Mouse (Mus musculus) telencephalon, adult 2 months (tissue): ENCODE results near the gene Stat2.
A peak's percentile ranks its signal among the peaks of the same experiment; 100 is the strongest.

Source experiments
- DNase-seq: peaks from one replicate; pipeline ENCODE4 v3.0.0-alpha.2; 2011; ENCODE audit warnings: low read depth, low spot score

Stat2 gene

GRCm38 (mm10) chr10:128270287-128270841 lies at the start of gene Stat2:
Gene Stat2 (plus strand): TSS chr10:128270559.
- peak; percentile 97 for DNase-seq

GRCm38 (mm10) chr10:128221533-128222286 lies 48.6 kb upstream of the Stat2 start:
- DNase-seq: no peak

- DNase-seq: no peak
Observed at GRCm38 (mm10) chr10:128225064-128225463, 45.3 kb upstream of the Stat2 start.

- no peak for DNase-seq
Observed at GRCm38 (mm10) chr10:128225538-128225937, 44.8 kb upstream of the Stat2 start, which contains the start of gene Mip. Gene Mip (plus strand): TSS chr10:128225838.

DNA sequence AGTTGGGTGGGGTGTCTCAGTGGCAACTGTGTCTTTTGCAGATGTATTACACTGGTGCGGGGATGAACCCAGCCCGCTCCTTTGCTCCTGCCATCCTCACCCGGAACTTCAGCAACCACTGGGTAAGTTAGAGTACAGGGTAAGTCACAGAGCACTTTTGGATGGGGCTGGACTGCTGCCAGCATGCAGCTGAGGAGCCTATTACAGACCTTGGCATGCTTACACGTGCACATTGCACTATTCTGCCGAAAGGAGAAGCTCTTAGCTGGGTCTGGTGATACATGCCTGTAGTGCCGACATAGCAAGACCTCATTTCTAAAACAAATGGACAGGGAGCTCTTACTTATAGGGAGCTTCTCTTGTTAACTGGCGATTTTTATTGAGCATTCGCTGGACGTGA lies 42.8 kb upstream of the Stat2 start:
- no peak for DNase-seq

GRCm38 (mm10) chr10:128228009-128228408 lies 42.4 kb upstream of the Stat2 start:
- no peak for DNase-seq

- DNase-seq: no peak
Observed at GRCm38 (mm10) chr10:128230582-128230981, 39.8 kb upstream of the Stat2 start.

- DNase-seq: no peak
Observed at GRCm38 (mm10) chr10:128231146-128231545, 39.2 kb upstream of the Stat2 start.

- DNase-seq: peak; percentile 79
Observed at GRCm38 (mm10) chr10:128231697-128232419, 38.5 kb upstream of the Stat2 start, which contains the start of gene Timeless. Gene Timeless (plus strand): TSS chr10:128232065.

DNA sequence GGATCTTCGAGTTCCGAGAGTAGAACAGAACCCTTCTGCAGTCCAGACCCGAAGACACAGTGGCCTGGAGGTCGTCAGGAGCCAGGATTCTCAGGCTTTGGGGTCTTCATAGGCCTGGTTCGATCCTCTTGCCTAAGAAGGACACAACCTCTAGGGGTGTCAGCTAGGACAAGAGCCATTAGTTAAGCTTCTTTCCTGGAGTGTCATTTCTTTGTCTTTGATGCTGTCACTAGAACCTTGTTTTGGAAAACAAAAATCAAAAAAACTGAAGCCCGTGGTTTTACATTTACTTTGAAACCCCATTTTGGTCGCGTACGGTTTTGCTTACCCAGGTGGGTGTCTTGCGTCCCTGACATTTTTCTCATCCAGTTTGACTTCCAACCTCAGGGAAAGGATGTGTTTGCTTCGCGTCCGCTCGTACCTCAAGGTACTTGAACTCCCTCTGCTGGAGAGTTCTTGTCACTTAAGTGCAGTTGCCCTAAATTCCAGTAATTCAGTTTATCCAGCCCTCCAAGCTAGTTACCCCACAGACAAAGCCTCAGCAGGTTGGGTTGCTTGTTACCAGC lies 37.9 kb upstream of the Stat2 start:
- peak; percentile 74 for DNase-seq

DNA sequence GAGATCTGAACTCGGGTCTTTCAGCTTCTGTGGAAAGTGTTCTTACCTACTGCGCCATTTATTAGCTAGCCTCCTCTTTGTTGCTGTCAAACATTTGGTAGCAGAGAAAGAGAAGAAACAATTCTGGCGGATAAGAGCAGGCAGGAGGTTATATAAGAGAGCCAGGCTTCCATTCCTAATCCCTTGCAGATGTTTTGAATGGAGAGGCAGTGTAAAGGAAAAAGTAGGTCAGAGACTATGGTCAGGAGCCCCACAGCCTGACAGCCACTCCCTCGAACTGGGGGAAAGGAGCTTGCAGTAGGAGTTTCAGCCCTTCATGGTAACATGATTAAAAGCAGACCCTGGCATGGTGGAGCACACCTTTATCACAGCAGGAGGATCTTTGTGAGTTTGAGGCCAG lies 34.0 kb upstream of the Stat2 start:
- no peak for DNase-seq

DNA sequence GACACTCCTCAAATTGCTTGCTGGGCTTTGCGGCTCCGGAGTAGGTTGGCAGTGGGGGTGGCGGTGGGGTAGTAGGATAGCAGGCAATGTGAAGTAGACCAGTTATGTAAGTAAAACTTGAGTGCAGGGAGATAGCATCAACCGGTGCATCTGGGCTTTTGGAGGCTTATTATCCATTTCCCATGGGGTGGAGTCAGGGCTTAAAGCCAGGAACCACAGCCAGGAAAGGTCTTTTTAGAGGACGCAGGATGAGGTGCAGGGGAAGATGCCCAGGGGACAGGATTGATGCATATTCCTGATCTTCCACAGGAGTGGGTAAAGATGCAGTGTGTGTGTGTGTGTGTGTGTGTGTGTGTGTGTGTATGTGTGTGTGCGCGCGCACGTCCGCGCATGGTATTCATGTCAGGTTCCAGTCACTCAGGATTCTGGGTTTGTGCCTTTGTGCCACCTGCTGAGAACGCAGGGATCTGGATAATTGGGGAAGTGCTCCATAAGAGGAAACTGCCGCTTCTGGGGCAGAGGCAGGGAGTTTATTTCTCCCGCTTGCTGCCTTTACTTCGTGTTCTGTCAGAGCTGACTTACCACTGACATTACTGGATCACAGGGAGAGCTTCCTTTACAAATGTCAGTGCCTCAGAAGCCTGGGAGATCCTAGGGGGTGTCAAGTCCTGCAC lies 32.4 kb upstream of the Stat2 start:
- DNase-seq: peak; percentile 26

DNA sequence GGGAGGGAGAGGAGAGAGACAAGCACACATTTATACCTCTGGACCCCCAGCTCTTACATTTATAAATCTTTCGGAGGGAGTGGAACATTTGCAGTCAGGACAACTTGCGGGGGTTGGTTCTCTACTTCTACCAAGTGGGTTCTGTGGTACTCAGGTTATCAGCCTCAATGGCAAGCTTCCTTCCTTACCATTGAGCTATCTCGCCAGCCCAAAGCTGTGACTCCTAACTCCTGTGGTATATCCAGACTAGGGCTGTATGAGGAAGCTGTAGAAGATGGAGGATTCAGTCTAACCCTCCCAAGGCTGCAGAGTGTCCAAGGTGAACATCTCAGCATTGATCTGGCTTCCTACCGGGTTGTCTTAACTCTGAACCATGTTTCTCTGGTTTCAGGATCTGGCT lies 31.2 kb upstream of the Stat2 start:
- no peak for DNase-seq

DNA sequence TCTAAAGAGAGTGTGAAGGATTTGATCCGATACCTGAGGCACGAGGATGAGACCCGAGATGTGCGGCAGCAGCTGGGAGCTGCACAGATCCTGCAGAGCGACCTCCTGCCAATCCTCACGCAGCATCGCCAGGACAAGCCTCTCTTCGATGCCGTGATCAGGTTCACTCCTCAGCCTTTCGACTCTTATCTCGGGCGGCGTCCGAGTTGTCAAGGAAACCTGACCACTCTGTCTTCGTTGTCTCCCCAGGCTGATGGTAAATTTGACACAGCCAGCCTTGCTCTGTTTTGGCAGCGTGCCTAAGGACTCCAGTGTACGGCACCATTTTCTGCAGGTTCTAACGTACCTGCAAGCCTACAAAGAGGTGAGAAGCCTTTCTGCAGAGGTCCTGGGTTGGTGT lies 30.2 kb upstream of the Stat2 start:
- DNase-seq: no peak

DNA sequence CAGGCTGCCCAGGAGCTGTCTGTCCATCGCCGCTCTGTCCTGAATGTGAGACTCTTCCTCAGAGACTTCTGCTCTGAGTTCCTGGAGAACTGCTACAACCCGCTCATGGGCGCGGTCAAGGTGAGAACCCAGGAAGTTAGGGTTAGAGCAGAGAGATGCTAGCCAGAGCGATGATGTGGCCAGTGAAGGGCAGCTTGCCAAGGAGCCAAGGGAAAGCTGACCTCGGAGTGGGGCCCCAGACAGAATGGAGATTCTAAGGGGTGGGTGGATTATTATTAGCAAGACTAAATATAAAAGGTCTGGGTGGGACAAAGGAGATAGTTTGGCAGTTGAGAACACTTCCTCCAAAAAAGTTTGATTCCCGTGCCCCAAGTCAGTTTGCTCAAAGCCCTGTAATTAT lies 27.1 kb upstream of the Stat2 start:
- no peak for DNase-seq

- no peak for DNase-seq
Observed at GRCm38 (mm10) chr10:128244121-128244520, 26.2 kb upstream of the Stat2 start.

DNA sequence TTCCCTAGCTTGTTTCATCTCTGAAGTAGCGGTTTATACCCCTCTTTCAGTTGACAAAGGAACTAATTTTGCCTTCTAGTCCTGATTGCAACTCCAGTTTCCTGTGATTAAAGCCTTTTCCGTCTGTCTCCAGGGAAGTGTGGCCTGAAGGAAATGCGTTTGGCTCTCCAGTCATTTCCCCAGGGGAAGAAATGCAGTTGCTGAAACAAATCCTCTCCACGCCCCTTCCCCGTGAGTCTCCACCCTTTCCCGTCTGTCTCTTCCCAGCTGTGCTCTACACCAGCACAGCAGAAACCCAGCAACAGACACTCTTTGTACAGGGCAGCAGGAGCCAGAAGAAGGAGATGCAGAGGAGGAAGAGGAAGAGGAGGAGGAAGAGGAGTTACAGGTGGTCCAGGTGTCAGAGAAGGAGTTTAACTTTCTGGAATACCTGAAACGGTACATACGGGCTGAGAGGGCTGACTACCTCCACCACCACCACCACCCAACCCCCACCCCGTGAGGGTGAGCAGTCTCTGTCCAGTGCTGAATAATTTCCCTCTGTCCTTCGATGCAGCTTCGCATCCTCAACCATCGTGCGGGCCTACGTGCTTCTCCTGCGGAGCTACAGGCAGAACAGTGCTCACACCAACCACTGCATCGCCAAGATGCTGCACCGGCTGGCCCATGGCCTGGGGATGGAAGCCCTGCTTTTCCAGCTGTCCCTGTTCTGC lies 23.2 kb upstream of the Stat2 start:
- DNase-seq: no peak

DNA sequence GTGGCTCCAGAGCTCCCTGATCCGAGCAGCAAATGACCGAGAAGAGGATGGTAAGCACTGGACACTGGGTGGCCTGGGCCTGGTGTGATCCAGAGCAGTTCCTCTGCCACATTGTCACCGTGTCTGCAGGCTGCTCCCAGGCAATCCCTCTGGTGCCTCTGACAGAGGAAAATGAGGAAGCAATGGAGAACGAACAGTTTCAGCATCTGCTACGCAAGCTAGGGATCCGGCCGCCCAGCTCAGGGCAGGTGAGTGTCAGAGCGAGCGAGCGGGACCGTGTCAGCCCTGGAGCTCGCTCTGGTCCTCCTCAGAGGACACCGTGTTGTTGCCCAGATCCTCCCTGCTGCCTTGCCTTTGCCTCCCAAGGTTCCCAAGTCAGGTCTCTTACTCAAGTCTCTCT lies 19.8 kb upstream of the Stat2 start:
- DNase-seq: no peak

GRCm38 (mm10) chr10:128253677-128254255 lies 16.6 kb upstream of the Stat2 start, which contains the start of gene Apon:
Gene Apon (plus strand): TSS chr10:128254096.
- DNase-seq: no peak

GRCm38 (mm10) chr10:128255925-128256324 lies 14.4 kb upstream of the Stat2 start:
- no peak for DNase-seq

GRCm38 (mm10) chr10:128256328-128256727 lies 14.0 kb upstream of the Stat2 start:
- DNase-seq: no peak
